Mouse (Mus musculus): ENCODE measurements at regions not wholly inside any gene's neighbourhood (a gene's known extent, or its start where the extent isn't known, plus 50 kb on each side); places are given as distances from the start of the nearest gene placed in this dataset.

DNA sequence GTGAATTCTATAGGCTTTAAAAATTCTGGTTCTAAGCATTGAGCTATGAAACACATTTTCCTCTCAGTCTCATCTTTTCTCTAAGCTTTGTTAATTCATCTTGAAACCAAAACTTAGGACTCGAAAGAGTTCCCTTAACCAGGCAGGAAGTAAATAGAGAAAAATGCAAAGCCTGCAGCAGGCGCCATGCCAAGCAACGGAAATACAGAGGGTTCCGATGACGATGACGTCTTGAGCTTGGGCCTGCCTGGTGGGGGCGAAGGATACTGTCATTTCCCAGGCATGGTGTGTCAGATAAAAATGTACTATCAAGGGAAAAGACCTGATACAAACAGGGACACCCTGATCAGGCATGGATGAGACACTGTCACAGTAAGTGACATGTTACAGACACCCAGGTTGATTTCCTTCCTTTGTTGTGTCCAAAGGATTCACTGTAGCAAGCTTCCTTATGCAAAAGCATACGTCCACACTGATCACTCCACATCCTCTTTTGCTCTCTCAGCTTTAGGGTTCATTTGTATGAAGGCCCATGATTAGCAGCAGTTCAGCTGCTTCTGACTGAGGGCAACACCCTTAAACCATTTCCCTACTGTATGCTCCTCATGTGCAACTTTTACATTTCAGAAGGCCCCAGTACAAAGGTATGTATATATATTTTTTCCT is 135.0 kb downstream of the Cemip2 start:
- peak overlapping the region; percentile 90 for H3K27ac ChIP-seq (ENCODE audit: insufficient read depth, low read depth, low read length)
- peak overlapping the region; percentile 12 for H3K4me3 ChIP-seq (ENCODE audit: insufficient read depth, low read length)
- TF ChIP-seq CTCF (IDR thresholded peaks at IDR 0.05; ENCODE audit: low read depth, low read length), result no peak
- TF ChIP-seq POLR2A (IDR thresholded peaks at IDR 0.05; ENCODE audit: borderline replicate concordance, low read depth, low read length), result no peak
- peaks cover 28% of the 10 kb centered on the region for H3K4me1 ChIP-seq (ENCODE audit: control insufficient read depth, insufficient read depth, low read length)

DNA sequence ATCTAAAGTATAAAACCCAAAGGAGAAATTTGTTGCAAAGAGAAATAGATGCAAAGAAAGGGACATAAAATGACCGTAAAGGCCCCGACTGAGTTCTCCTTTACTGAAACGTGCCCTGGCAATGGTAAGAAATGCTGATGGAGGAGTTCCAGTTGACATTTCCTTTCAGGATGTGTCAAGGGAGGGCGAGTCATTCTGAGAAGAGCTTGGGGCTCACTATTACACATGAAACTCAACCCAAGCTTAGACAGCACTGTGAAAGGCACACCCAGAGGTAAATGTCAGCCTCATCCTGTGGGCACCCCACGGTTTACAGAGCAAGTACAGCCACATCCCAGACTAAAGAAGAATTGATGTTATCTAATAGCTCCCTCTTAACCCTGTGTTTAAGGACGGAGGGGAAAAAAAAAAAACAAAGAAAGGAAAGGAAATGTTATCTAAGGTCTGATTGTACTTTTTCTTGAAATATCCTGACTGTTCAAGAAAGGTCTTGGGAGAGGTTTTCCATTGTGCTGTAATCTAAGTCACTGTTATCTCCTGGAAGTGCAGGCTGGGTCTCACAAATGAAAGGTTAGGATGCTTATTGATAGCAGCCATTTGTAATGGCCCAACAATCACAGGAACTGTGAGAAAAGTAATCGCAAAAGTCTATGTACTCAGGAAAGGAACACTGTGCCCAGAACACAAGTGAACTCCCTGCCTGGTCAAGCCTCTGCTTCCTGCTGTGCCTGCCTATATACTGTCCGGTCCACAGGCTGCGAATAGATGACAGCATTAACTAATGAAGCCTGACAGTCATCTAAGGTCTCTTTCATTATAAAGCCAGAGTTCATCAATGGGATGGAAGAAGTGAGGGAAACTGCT is 135.8 kb downstream of the Cemip2 start:
- TF ChIP-seq CTCF (IDR thresholded peaks at IDR 0.05; ENCODE audit: low read depth, low read length), result no peak
- no peak for TF ChIP-seq POLR2A (IDR thresholded peaks at IDR 0.05; ENCODE audit: borderline replicate concordance, low read depth, low read length)
- Histone ChIP-seq H3K4me1 (ENCODE audit: control insufficient read depth, insufficient read depth, low read length) (peaks cover 31% of the 10 kb centered on the region), H3K27ac (ENCODE audit: insufficient read depth, low read depth, low read length) (peak overlapping the region; percentile 90), H3K4me3 (ENCODE audit: insufficient read depth, low read length) (no peak overlapping the region)

DNA sequence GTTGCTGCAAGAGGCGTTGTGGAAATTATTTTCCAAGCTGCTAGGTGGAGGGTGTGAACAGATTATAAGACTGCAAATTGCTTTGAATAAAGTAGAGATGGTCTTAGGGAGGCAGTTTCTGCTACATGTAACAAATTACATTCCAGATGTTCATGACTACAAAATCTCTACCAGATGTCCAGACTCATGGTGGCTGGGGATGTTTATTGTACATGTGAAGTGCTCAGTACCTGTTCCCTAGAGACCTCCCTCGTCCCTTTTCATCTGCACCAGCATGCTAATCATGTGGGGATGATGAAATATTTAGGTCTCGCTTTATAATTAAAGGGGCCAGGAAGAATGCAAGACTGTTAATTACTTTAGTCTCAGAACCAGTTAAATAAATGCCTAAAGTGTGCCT is 136.5 kb downstream of the Cemip2 start:
- no peak overlapping the region for H3K27ac ChIP-seq (ENCODE audit: insufficient read depth, low read depth, low read length)
- peaks cover 37% of the 10 kb centered on the region for H3K4me1 ChIP-seq (ENCODE audit: control insufficient read depth, insufficient read depth, low read length)
- TF ChIP-seq CTCF (IDR thresholded peaks at IDR 0.05; ENCODE audit: low read depth, low read length), result no peak
- TF ChIP-seq POLR2A (IDR thresholded peaks at IDR 0.05; ENCODE audit: borderline replicate concordance, low read depth, low read length), result no peak
- no peak overlapping the region for H3K4me3 ChIP-seq (ENCODE audit: insufficient read depth, low read length)

DNA sequence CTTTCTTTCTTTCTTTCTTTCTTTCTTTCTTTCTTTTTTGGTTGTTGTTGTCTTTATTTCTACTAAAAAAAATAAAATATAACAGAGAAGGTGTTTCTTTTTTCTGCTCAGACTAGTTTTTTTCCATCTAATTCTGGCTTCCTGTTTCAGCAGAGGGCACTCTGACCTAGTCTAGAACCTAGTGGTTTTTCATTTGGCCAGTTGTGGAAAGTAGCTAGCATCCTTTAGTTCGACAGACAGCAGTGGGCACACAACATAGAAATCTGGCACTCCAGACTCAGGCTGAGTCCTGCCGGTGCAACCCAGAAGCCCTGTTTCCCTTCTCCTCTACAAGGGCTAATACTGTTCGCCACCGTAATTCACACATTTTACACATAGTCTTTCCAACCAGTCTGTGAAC is 140.0 kb downstream of the Cemip2 start:
- no peak overlapping the region for H3K4me3 ChIP-seq (ENCODE audit: insufficient read depth, low read length)
- no peak overlapping the region for H3K27ac ChIP-seq (ENCODE audit: insufficient read depth, low read depth, low read length)
- peaks cover 32% of the 10 kb centered on the region for H3K4me1 ChIP-seq (ENCODE audit: control insufficient read depth, insufficient read depth, low read length)
- TF ChIP-seq CTCF (IDR thresholded peaks at IDR 0.05; ENCODE audit: low read depth, low read length) (no peak), POLR2A (IDR thresholded peaks at IDR 0.05; ENCODE audit: borderline replicate concordance, low read depth, low read length) (no peak)

DNA sequence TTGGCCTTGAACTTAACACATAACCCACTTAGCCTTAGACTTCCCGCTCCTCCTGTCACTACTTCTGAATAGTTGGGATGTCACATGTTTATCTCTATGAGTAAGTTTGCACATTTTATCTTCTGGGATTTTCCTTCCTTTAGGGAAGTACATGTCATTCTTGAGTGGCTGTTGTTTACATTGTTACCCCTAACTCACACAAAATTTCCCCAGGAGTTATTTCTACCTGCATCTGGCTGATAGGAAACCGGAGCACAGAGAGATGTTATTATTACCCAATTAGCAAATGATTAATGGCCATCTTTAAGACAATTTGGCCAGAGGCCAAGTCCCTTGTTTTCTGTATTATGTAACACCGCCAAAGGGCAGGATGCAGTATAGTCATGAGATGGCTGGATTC is 140.9 kb downstream of the Cemip2 start:
- no peak overlapping the region for H3K27ac ChIP-seq (ENCODE audit: insufficient read depth, low read depth, low read length)
- no peak overlapping the region for H3K4me3 ChIP-seq (ENCODE audit: insufficient read depth, low read length)
- TF ChIP-seq CTCF (IDR thresholded peaks at IDR 0.05; ENCODE audit: low read depth, low read length) (no peak), POLR2A (IDR thresholded peaks at IDR 0.05; ENCODE audit: borderline replicate concordance, low read depth, low read length) (no peak)
- H3K4me1 ChIP-seq (ENCODE audit: control insufficient read depth, insufficient read depth, low read length), result peaks cover 24% of the 10 kb centered on the region

DNA sequence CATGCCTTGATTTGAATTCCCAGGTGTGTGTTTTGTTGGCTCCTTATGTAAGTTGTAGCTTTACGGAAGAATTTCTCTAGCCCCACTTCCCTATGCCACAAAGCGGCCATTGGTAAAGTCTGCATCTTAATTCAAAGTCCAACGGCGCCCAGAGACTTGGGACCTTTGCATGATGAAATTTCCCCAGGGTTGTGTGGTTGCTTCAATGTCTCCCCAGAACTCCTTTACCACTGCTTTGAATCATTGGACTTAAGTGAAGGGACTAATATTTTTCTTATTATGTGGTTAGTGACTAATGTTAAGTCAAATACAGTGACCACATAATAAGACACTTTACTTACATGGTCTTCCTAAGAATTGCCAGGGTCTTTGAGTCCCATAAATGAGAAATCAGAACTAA is 162.0 kb downstream of the Cemip2 start:
- H3K27ac ChIP-seq (ENCODE audit: insufficient read depth, low read depth, low read length), result no peak overlapping the region
- peaks cover 18% of the 10 kb centered on the region for H3K4me1 ChIP-seq (ENCODE audit: control insufficient read depth, insufficient read depth, low read length)
- no peak for TF ChIP-seq CTCF (IDR thresholded peaks at IDR 0.05; ENCODE audit: low read depth, low read length)
- no peak for TF ChIP-seq POLR2A (IDR thresholded peaks at IDR 0.05; ENCODE audit: borderline replicate concordance, low read depth, low read length)

DNA sequence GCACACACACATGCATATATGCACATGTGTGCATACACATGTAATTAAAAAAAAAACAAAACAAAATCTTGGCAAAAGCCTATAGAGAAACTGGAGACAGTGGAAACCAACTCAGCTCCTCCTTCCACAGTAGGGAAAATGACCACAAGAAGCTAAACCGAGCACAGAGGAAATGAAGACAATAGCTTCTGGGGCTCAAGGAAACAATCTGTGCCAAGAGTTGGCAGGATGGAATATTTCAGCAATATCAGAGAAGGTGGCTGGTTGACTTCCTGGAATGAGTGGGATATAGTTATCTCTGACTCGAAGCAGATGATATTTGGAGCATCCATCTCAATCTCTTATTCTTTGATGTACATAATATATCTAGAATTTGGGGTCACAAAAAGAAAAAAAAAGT is 163.6 kb downstream of the Cemip2 start:
- Histone ChIP-seq H3K4me1 (ENCODE audit: control insufficient read depth, insufficient read depth, low read length) (peaks cover 27% of the 10 kb centered on the region), H3K27ac (ENCODE audit: insufficient read depth, low read depth, low read length) (no peak overlapping the region), H3K4me3 (ENCODE audit: insufficient read depth, low read length) (no peak overlapping the region)
- TF ChIP-seq CTCF (IDR thresholded peaks at IDR 0.05; ENCODE audit: low read depth, low read length) (no peak), POLR2A (IDR thresholded peaks at IDR 0.05; ENCODE audit: borderline replicate concordance, low read depth, low read length) (no peak)

More for the DNA sequence above, 162.0 kb downstream of the Cemip2 start:
- H3K4me3 ChIP-seq (ENCODE audit: insufficient read depth, low read length), result no peak overlapping the region

DNA sequence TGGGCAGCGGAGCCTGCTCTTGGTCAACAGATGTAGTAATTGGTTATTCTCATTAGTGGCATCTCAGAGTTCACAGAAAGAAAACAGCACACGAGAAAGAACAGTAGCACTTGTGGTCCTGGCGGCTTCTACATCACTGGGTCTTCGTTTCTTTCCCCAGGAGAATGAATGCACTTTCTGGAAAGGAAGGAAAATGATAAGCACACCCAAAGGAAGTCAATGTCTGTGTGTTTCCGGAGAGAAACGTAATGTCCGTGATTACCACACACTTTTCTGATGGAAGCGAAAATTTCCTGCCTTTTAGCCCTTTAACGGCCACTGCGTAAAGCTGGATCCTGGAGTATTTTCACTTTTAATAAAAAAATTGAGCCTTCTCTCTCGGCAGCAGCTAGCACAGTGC is 164.1 kb downstream of the Cemip2 start:
- TF ChIP-seq POLR2A (IDR thresholded peaks at IDR 0.05; ENCODE audit: borderline replicate concordance, low read depth, low read length) (no peak), CTCF (IDR thresholded peaks at IDR 0.05; ENCODE audit: low read depth, low read length) (no peak)
- Histone ChIP-seq H3K4me3 (ENCODE audit: insufficient read depth, low read length) (peak overlapping the region; percentile 32), H3K27ac (ENCODE audit: insufficient read depth, low read depth, low read length) (peak overlapping the region; percentile 63), H3K4me1 (ENCODE audit: control insufficient read depth, insufficient read depth, low read length) (peaks cover 31% of the 10 kb centered on the region)

DNA sequence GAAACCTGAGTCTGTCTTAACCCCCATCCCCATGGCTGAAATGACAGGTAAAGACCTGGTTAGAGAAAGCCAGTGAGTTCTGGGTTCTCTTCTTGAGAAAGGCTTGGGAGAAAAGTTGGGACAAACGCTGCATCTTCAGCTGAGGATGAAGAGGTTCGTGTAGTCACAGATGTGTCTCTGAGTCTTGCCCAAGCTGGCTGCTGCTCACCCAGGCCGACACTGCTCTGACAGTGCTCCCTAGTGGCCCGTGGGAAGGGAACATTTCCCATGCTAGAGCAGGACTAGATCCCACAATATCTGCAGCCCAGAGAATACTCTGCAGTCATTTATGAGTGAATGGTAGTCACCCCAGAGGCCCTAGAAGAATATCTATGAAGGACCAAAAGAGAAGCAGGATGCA is 165.3 kb downstream of the Cemip2 start:
- TF ChIP-seq POLR2A (IDR thresholded peaks at IDR 0.05; ENCODE audit: borderline replicate concordance, low read depth, low read length) (no peak), CTCF (IDR thresholded peaks at IDR 0.05; ENCODE audit: low read depth, low read length) (peak; percentile 43; the same call in 1 of the 2 replicates)
- Histone ChIP-seq H3K4me3 (ENCODE audit: insufficient read depth, low read length) (no peak overlapping the region), H3K4me1 (ENCODE audit: control insufficient read depth, insufficient read depth, low read length) (peaks cover 35% of the 10 kb centered on the region), H3K27ac (ENCODE audit: insufficient read depth, low read depth, low read length) (no peak overlapping the region)
